Mouse (Mus musculus) cortical plate, adult 2 months (tissue): ENCODE measurements around the gene Mttp. TPM values are rescaled to one million over a fixed set of nuclear protein-coding genes. Genes with fewer than 3 reads are reported as not detected.

ENCODE experiments used
- H3K27ac ChIP-seq: fragments of 200-500 bp; 2 replicates; pipeline ENCODE4 v1.5.1; 2012; ENCODE audit warnings: low read length, control low read depth, inconsistent platforms; ENCODE audit not compliant: insufficient read depth
- H3K4me1 ChIP-seq: fragments of 200-500 bp; 2 replicates; pipeline ENCODE4 v1.6.1; 2011; ENCODE audit warnings: low read length; ENCODE audit not compliant: control insufficient read depth, insufficient read depth
- H3K4me3 ChIP-seq: fragments of 200-500 bp; 2 replicates; pipeline ENCODE4 v1.5.1; 2011; ENCODE audit warnings: mild to moderate bottlenecking, low read length, control low read depth; ENCODE audit not compliant: insufficient read depth
- CTCF ChIP-seq: fragments of 200-500 bp; IDR thresholded peaks from 2 replicates; pipeline ENCODE4 v1.5.1; 2011; ENCODE audit warnings: mild to moderate bottlenecking, control low read depth, low read length; ENCODE audit not compliant: insufficient read depth; ENCODE audit errors: extremely low read depth
- POLR2A ChIP-seq: fragments of 200-500 bp; IDR thresholded peaks from 2 replicates; pipeline ENCODE4 v1.6.1; 2011; ENCODE audit warnings: mild to moderate bottlenecking, low read length, control low read depth; ENCODE audit not compliant: insufficient read depth; ENCODE audit errors: extremely low read depth
- polyA plus RNA-seq: library from polyadenylated mRNA; depleted of rRNA; stranded (reverse); fragments of >200 nt; gene quantifications from 2 replicates; pipeline ENCODE4 v1.2.3, GENCODE M21; 2012

Gene Mttp
- polyA plus RNA-seq, 1 experiment, result 7.7 TPM

DNA sequence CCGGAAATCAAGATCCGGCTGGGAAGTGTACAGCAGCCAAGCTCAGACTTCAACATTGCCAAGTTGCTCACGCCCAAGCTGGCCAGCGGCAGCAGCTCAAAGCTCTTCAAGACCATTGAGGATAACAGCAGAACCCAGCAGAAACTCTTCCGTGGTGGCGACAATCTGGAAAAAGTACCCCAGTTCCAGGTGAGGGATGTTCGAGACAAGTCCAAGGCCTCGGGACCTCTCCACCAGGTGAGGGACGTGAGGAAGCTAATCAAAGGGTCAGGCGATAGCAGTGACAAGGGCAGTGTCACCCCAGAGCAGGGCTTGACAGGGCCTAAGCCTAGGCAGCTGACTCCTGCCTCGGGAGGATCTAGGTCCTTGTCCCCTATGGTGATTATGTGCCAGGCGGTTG, 76.7 kb downstream of the Mttp start:
- TF ChIP-seq POLR2A, result no peak
- no peak for TF ChIP-seq CTCF
- H3K4me3 ChIP-seq, result no peak overlapping the region
- H3K27ac ChIP-seq, result no peak overlapping the region
- peaks cover 7% of the 10 kb centered on the region for H3K4me1 ChIP-seq

DNA sequence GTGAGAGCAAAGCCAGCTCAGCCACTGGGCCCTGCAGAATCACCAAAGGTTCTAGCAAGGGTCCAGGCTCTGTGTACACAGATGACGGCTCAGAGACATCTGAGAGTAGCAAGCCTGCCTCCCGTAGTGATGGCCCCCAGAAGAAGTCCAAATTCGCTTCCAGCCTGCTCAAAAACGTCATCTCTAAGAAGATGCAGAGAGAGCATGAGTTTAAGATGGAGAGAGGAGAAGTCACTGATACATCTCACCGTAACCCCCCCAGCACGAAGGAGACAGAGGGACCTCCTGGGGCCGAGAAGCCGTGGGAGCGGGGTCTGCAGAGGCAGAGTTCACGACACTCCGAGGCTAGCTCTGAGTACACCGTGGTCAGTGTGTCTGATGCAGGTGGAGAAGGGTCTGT, 77.5 kb downstream of the Mttp start, which contains the start of gene Gm5105:
Gene Gm5105 (minus strand): TSS at position 101 of the 400 bp plus-strand sequence.
- no peak within 1 kb of the TSS for H3K4me3 ChIP-seq
- TF ChIP-seq CTCF (no peak), POLR2A (no peak)
- H3K4me1 ChIP-seq, result peaks cover 7% of the 10 kb centered on the region
- H3K27ac ChIP-seq, result no peak within 1 kb of the TSS

DNA sequence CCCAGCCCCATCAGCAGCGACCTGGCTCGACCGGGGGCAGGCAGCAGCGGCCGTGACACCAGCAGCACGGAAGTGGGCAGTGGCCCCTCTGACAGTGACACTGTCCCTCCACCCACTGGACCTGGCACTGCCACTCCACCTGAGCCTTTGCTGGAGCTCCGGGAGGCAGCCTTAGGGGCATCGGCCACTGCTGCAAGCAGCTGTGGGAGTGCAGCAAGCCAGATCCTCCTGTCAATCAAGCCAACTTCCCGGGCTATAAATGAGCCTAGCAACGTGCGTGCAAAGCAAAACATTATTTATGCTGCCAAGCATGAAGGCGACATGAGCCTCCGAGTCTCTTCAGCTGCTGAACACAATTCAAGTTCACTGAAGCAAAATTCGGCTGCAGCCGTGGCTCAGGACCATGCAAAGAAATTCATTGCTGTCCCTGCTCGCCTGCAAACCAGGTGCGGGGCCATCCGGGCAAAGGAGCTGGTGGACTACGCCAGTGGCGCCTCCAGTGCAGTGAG, 78.4 kb downstream of the Mttp start:
- TF ChIP-seq CTCF (no peak), POLR2A (0 out of 2 replicates have a peak, but pooled peaks have one; percentile 23)
- Histone ChIP-seq H3K27ac (no peak overlapping the region), H3K4me1 (peaks cover 7% of the 10 kb centered on the region), H3K4me3 (no peak overlapping the region)

DNA sequence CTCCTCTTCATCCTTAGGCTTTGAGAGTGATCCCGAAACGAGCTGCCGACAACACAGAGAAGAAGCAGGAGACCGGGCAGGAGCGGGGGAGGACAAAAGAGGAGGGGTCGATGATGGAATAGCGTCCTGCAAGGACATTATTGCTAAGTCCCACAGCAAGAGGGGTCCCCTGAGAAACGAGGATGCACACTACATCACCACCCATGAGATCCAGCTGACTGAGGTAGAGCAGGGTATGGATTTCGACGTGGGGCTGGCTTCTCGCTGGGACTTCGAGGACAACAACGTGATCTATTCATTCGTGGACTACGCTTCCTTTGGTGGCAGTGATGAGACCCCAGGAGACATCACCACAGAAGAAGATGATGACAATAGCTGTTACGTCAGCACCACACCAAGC, 78.8 kb downstream of the Mttp start:
- no peak for TF ChIP-seq POLR2A
- TF ChIP-seq CTCF, result no peak
- no peak overlapping the region for H3K4me3 ChIP-seq
- H3K27ac ChIP-seq, result no peak overlapping the region
- H3K4me1 ChIP-seq, result peaks cover 7% of the 10 kb centered on the region

DNA sequence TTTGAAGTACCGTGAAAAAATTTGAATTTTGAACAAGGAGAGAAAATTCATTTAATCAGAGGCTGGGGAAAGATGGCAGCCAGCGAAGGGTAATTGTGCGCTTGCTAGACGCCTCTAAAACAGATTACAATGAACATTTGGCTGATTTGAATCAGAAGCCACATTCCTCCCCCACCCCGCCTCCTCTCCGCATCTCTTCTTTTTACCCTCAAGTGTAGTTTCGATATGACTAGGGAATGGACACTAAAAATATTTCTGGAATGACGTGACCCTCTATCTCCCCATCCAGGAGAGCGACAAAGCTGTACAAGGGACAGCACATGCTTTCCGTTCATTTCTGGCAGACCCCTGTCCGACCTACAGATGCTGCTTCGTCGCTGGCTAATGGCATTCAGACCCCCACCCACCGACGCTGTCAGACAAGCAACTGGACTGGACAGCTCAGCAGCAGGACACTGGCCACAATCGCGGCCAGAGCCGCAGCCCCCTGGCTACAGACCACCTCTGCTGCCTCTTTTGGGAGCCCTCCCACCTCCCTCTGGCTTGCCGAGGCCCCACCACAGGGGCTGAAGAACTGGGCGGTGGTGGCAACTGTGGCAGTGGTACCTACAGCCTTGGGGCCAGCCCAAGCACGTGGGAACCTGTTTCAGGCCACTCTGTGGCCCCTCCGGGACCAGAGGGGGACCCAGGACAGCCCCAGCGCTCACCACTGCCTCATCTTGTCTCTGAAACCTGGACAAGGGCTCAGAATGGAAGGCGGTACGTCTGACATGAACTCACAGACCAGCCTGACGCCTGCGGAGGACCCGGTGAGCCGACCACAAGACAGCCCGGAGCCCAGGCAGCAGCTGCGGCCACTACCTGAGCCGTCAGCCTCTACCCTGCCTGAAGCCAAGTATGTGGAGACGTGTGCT, 79.8 kb downstream of the Mttp start, which contains the start of gene 1110002E22Rik:
Gene 1110002E22Rik (plus strand): TSS at position 321 of the 914 bp plus-strand sequence.
- H3K4me3 ChIP-seq, result no peak within 1 kb of the TSS
- H3K27ac ChIP-seq, result peak within 1 kb of the TSS; percentile 48
- TF ChIP-seq POLR2A, result no peak
- TF ChIP-seq CTCF, result no peak

DNA sequence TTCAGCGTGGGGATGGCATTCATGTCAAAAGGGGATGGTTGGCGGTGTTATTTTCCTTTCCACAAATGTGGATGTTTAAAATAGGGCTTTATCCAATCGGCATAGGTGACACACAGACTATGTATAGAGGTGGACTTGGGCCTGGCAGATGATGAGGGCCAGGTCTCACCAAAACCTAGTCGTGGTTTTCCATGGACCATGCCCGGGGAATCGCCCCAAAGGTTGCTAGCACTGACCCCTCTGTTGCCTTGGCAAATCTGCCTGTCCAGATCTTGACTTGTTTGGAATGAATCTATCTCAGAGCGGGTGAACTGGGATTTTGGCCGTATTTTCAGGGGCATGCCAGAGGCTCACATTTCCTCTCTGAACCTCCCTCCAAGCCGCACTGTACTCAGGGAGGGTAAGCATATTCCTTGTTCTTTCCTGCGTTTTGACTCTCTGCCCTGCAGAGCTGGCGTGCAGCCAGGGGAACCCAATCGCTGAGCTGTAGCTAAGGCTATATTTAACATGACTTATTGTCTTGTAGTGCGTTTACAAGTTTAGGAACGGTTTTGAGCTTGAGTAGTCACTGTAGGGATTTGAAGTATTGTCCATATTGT, 80.9 kb downstream of the Mttp start:
- no peak overlapping the region for H3K4me3 ChIP-seq
- peaks cover 7% of the 10 kb centered on the region for H3K4me1 ChIP-seq
- TF ChIP-seq CTCF (no peak), POLR2A (no peak)
- H3K27ac ChIP-seq, result no peak overlapping the region

More for the DNA sequence above, 79.8 kb downstream of the Mttp start, which contains the start of gene 1110002E22Rik:
- H3K4me1 ChIP-seq, result peaks cover 7% of the 10 kb centered on the region

DNA sequence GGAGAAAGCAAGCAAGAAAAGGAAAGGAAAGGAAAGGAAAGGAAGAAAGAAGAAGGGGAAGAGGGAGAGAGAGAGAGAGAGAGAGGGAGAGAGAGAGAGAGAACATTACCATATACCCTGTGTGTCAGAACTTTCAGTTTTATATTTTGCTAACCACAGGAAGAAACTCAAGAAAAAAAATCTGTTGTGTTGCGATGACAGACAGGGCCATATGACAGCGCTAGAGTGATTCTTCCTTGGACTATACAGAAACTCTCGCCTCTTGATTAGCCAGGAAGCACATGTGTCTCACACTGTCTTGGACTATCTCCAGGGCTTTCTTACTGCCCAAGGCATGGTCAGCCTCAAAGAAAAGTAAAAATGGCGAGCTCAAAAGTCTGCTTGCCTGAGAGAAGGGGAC, 82.1 kb downstream of the Mttp start:
- H3K27ac ChIP-seq, result no peak overlapping the region
- H3K4me3 ChIP-seq, result no peak overlapping the region
- H3K4me1 ChIP-seq, result peaks cover 7% of the 10 kb centered on the region
- TF ChIP-seq POLR2A (no peak), CTCF (no peak)

DNA sequence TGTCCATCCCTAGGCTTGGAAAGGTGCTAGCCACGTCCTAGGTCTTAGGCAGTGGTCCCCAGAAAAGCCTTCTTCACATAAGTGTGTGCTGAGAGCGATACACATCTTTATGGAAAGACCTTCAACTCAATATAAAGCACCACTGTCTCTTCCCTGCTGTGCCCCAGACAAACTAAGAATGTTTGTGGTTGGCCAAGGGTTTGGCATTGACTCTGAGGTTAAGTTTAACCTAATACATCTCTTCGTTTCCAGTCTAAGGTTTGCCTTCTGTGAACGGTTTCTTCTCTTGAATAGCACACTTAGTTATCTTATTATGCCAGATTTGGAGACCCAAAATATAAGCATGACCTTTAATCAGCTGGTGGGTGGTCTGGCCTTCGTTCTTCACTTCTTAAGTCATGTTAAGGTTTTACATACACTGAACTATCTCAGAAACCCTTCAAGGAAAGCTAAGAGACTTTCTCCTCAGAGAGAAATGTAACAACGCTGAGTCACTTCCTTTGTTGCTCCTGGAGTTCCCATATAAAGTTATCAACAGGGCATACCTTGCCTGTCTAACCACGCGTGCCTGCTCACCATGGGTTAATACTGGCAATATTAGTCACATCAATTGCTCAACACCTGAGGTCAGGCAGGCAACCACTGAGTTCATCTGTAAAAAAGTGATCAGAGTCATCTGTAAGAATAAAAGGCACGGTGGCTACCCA, 83.4 kb downstream of the Mttp start:
- H3K4me3 ChIP-seq, result no peak overlapping the region
- H3K27ac ChIP-seq, result no peak overlapping the region
- TF ChIP-seq POLR2A, result no peak
- no peak for TF ChIP-seq CTCF
- peaks cover 7% of the 10 kb centered on the region for H3K4me1 ChIP-seq

DNA sequence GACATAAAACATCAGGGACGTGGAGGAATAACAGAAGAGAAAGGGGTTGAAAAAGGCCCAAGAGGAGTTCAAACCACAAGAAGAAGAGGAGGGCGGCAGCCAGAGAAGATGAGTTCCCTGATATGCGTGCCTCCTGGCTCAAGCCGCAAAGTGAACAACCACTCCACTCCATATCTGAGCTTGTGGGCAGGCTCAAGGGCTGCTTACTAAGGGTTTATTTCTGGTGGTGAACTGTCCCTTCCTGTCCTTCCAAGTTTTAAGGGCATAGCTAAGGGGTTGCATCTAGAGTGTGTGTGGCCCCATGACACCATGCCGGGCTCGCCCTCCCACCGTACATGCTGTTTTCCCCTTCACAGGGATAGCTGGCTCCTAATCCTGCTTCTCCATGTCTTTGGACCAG, 84.3 kb downstream of the Mttp start:
- no peak overlapping the region for H3K4me3 ChIP-seq
- peaks cover 4% of the 10 kb centered on the region; the same call in 1 of the 2 replicates for H3K4me1 ChIP-seq
- H3K27ac ChIP-seq, result no peak overlapping the region
- TF ChIP-seq CTCF, result no peak

DNA sequence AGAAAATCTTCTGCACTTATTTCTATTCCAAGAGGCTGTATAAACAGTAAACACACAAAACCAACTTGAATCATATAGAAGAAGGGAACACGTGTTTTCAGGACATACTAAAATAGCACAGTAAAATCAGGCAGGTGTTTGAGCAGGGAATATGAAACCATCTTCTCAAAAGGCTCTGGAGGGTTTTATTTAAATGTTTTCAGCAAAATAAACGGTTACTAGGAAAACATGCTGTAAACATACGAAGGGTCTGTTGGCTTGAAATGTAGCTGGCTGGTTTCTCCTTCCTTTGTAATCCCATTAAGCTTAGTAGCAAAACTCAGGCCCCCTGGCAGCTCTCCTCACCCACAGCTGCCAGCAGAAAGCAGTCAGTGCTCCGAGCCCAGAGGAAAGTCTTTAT, 86.5 kb downstream of the Mttp start:
- Histone ChIP-seq H3K4me1 (no peaks in the 10 kb centered on the region), H3K4me3 (no peak overlapping the region), H3K27ac (no peak overlapping the region)
- TF ChIP-seq CTCF, result no peak
- no peak for TF ChIP-seq POLR2A
